Mouse (Mus musculus) hindbrain, embryonic 11.5 days (tissue): Measurements from ENCODE around the gene Sec61b. TPM values are rescaled to one million over a fixed set of nuclear protein-coding genes. Genes with fewer than 3 reads are reported as not detected.

Experiments used
- ATAC-seq: fragments of 200-750 bp; cut with Nextera tagmentation; 2 replicates; pipeline ENCODE4 v1.8.0; 2017; ENCODE audit warnings: mild to moderate bottlenecking, moderate TSS enrichment, moderate library complexity; ENCODE audit not compliant: low FRiP score
- DNase-seq: peaks from one replicate; pipeline ENCODE4 v3.0.0-alpha.2; 2015; ENCODE audit warnings: low spot score
- H3K27ac ChIP-seq: fragments of 300-500 bp; sonication (generic); 2 replicates; pipeline ENCODE4 v1.5.1; 2014; ENCODE audit warnings: mild to moderate bottlenecking, low read depth, low read length
- H3K27me3 ChIP-seq: fragments of 300-500 bp; sonication (generic); 2 replicates; pipeline ENCODE4 v1.6.1; 2014; ENCODE audit warnings: mild to moderate bottlenecking, low read length, moderate library complexity, mixed read lengths; ENCODE audit not compliant: control insufficient read depth, insufficient read depth
- H3K36me3 ChIP-seq: fragments of 300-500 bp; sonication (generic); 2 replicates; pipeline ENCODE4 v1.6.1; 2014; ENCODE audit warnings: mild to moderate bottlenecking, low read length, moderate library complexity, mixed read lengths; ENCODE audit not compliant: control insufficient read depth, insufficient read depth
- H3K4me1 ChIP-seq: fragments of 300-500 bp; sonication (generic); replicated peaks from 2 replicates; pipeline ENCODE4 v1.6.1; 2014; ENCODE audit warnings: low read length, mixed read lengths; ENCODE audit not compliant: control insufficient read depth, insufficient read depth
- H3K4me2 ChIP-seq: fragments of 300-500 bp; sonication (generic); replicated peaks from 2 replicates; pipeline ENCODE4 v1.6.1; 2014; ENCODE audit warnings: mild to moderate bottlenecking, low read depth, low read length
- H3K4me3 ChIP-seq: fragments of 300-500 bp; sonication (generic); 2 replicates; pipeline ENCODE4 v1.5.1; 2014; ENCODE audit warnings: low read depth, low read length
- H3K9ac ChIP-seq: fragments of 300-500 bp; sonication (generic); 2 replicates; pipeline ENCODE4 v1.6.1; 2014; ENCODE audit warnings: low read depth, low read length
- H3K9me3 ChIP-seq: fragments of 300-500 bp; sonication (generic); 2 replicates; pipeline ENCODE4 v1.6.1; 2016; ENCODE audit warnings: low read length; ENCODE audit not compliant: control insufficient read depth
- WGBS: fragments of 180-500 bp; shearing (Covaris S2); extraction: QIAGEN DNeasy Blood & Tissue Kit; methylation state at CpG from one replicate; pipeline ENCODE4 v1.1.7; 2014; 5-methylcytosine and 5-hydroxymethylcytosine counted together
- polyA plus RNA-seq: library from polyadenylated mRNA; unstranded; fragments of >200 nt; fragmentation: Nextera tagmentation; extraction: Ambion mirVana; gene quantifications from 2 replicates; pipeline ENCODE4 v1.2.1, GENCODE M21; 2014

Gene Sec61b
- polyA plus RNA-seq, 1 experiment from 2014 or later, result 365 TPM

DNA sequence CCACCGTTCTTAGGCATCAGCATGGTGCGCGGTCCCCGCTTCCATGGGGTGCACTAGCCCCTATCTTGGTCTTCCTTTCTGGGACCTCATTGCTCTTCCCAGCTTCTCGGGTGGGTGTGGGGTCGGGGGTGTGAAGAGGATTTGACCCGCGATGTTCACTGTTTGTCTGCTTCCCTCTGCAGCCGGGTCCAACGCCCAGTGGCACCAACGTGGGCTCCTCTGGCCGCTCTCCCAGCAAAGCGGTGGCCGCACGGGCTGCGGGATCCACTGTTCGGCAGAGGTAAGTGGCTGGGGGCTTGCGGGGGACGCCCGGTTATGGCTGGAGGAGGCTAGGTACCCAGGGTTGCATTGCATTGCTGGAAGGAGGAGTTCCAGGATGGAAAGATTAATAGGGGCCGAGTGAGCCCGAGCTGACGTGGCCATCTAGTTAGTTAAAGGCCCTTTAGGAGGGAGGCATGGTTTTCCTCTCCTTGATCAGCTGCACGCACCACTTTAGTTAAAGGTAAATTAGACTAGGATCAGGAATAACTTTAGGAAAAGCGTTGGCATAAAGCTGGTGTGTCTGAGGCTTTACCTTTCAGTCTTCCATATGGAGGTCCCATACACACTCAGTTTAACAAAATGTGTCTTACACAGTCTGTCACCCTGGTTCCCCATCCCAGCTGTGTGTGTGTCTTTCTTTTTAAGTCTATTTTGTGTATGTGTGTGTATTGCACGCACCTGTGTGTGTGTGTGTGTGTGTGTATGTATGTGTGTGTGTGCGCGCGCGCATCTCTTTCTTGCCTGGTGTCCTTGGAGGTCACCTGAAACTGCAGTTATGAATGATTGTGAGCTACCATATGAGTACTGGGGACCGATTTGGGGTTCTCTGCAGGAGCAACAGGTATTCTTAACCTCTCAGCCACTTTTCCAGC, 529 bp downstream of the Sec61b start:
- no peaks in the 10 kb centered on the region for H3K9me3 ChIP-seq
- peak; percentile 29 for DNase-seq
- H3K4me3 ChIP-seq, result peak overlapping the region; percentile 86
- no peaks in the 10 kb centered on the region for H3K4me1 ChIP-seq
- H3K27me3 ChIP-seq, result no peaks in the 10 kb centered on the region
- peak overlapping the region; percentile 51; the same call in 1 of the 2 replicates for H3K27ac ChIP-seq
- ATAC-seq, result no peak; the same call in 1 of the 2 replicates
- 14% methylated on average over 31 of the region's 31 CpGs for WGBS
- peak overlapping the region; percentile 45 for H3K4me2 ChIP-seq
- peak overlapping the region; percentile 90 for H3K9ac ChIP-seq
- peaks cover 8% of the 10 kb centered on the region; the same call in 1 of the 2 replicates for H3K36me3 ChIP-seq

DNA sequence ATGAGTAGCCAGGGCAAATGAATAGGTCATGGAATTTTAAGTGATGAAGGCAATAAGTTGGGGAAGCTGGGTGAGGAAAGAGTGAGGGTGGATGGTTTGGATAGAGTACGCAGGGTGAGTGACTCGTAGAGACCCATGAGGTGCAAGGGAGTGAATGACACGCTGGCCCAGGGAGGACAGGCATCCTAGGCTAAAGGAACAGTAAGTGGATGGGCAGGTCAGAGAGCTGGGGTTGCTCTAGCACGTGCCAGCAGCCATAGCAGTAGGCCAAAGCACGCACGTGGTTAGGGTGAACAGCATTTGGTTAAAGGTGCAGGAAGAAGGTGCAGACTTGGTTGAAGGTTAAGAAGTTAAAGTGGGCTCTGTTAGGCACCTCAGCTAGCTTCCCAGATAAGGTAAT, 3.1 kb downstream of the Sec61b start:
- ATAC-seq (no peak), DNase-seq (no peak)
- Histone ChIP-seq H3K36me3 (0 out of 2 replicates have a peak, but pooled peaks cover 2% of the 10 kb centered on the region), H3K9ac (no peak overlapping the region), H3K27ac (no peak overlapping the region), H3K9me3 (no peaks in the 10 kb centered on the region), H3K4me3 (no peak overlapping the region), H3K4me2 (no peak overlapping the region), H3K4me1 (no peaks in the 10 kb centered on the region), H3K27me3 (no peaks in the 10 kb centered on the region)
- 93% methylated on average over 6 of the region's 6 CpGs for WGBS

DNA sequence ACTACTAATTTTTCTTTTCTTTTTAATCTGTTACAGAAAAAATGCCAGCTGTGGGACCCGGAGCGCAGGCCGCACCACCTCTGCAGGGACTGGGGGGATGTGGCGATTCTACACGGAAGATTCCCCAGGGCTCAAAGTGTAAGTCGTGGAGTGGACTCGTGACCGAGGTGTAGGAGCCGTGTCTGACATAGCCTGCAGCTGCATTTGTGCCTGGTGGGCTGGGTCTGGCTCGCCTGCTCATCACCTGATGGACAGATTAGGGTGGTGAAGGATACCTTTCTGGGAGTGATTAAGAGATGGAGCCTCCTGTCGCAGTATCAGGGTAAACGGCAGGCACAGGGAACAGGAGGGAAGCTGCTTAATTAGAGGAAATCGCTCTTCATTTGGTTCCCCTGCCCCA, 5.6 kb downstream of the Sec61b start:
- Histone ChIP-seq H3K4me3 (no peak overlapping the region), H3K4me2 (no peak overlapping the region), H3K9ac (no peak overlapping the region), H3K27ac (no peak overlapping the region), H3K9me3 (no peaks in the 10 kb centered on the region), H3K4me1 (no peaks in the 10 kb centered on the region), H3K36me3 (0 out of 2 replicates have a peak, but pooled peaks cover 2% of the 10 kb centered on the region), H3K27me3 (no peaks in the 10 kb centered on the region)
- ATAC-seq, result no peak
- 97% methylated on average over 13 of the region's 13 CpGs for WGBS
- no peak for DNase-seq

DNA sequence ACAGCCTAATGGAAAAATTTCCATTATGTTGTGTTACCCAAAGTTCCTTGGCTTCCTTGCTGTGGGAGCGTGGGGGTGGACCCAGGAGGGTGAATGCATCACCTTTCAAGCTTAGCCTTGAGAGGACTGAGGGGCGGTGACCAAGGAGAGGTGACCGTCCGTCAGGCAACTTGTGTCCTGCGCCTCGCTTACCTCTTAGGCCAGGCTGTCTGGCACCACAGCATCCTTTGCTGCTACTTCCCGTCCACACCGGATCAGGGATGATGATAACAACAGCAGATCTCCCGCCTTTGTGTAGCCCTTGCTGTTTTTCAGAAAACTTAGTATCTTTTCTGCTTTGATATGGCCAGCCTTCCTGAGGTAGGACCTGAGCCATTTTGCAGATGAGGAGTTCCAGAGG, 6.1 kb downstream of the Sec61b start:
- WGBS, result 96% methylated on average over 9 of the region's 9 CpGs
- no peak for ATAC-seq
- Histone ChIP-seq H3K36me3 (0 out of 2 replicates have a peak, but pooled peaks cover 2% of the 10 kb centered on the region), H3K4me1 (no peaks in the 10 kb centered on the region), H3K4me2 (no peak overlapping the region), H3K27ac (no peak overlapping the region), H3K9ac (no peak overlapping the region), H3K4me3 (no peak overlapping the region), H3K27me3 (no peaks in the 10 kb centered on the region), H3K9me3 (no peaks in the 10 kb centered on the region)
- no peak for DNase-seq

DNA sequence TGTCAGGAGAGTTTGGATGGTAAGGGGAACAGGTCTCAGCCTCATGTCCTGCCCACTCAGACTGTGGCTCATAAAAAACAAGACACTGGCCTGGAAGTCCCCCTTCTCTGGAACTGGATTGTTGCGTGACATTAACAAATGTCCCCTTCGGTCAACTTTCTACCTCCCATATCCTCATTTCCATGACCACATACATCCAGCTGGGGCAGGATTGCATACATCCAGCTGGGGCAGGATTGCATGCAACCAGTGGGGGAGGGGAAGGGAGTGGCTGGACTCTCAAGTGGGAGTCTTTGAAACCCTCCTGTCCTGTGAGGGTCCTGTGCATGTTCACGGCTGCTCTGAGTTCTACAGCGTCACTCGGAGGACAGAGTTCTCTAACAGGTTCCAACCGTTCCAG, 16.8 kb downstream of the Sec61b start:
- WGBS, result 84% methylated on average over 6 of the region's 6 CpGs
- H3K36me3 ChIP-seq, result no peaks in the 10 kb centered on the region
- no peaks in the 10 kb centered on the region for H3K9me3 ChIP-seq
- ATAC-seq (no peak), DNase-seq (no peak)
- H3K4me1 ChIP-seq, result no peaks in the 10 kb centered on the region
- no peaks in the 10 kb centered on the region for H3K27me3 ChIP-seq
- H3K4me2 ChIP-seq, result no peak overlapping the region
- no peak overlapping the region for H3K9ac ChIP-seq
- H3K27ac ChIP-seq, result no peak overlapping the region
- no peak overlapping the region for H3K4me3 ChIP-seq

DNA sequence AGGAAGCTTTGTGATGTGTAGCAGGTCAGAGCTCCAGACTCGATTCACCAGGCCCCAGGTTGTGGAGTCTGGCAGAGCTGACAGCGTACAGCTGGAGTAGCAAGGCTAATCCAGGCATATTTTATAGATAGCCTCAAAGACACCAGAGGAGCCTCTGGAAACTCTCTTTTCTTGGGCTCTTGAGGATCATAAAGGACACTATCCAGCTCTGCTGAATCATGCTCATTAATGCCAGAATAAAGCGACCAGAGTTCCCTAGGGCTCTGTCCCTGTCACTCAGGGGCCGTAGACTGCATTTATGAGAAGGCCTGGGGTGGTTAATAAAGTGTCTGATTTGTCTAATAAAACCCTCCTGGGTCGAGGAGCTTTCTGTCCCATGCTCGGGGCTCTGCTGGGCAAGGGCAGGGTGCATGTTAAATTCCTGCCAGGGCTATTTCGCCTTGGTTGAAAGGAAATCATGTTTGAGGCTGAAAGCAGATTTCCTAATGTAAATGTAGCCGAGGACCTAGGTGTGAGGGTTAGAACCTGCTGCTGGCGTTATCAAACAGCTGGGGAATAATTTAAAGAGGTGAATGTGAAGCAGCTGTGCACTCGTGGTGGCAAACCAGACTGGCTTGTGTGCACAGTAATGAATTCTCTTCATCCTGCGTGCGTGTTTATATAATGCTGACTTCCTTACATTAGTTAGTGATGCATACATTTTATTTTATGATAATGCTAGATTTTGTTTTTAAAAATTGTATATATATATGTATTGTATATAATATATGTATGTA, 18.0 kb downstream of the Sec61b start:
- peak; percentile 18 for DNase-seq
- no peak overlapping the region for H3K27ac ChIP-seq
- H3K9ac ChIP-seq, result no peak overlapping the region
- H3K27me3 ChIP-seq, result no peaks in the 10 kb centered on the region
- no peaks in the 10 kb centered on the region for H3K4me1 ChIP-seq
- ATAC-seq, result peak; percentile 62
- 58% methylated on average over 12 of the region's 12 CpGs for WGBS
- H3K4me2 ChIP-seq, result no peak overlapping the region
- no peaks in the 10 kb centered on the region for H3K9me3 ChIP-seq
- H3K36me3 ChIP-seq, result no peaks in the 10 kb centered on the region
- no peak overlapping the region for H3K4me3 ChIP-seq

DNA sequence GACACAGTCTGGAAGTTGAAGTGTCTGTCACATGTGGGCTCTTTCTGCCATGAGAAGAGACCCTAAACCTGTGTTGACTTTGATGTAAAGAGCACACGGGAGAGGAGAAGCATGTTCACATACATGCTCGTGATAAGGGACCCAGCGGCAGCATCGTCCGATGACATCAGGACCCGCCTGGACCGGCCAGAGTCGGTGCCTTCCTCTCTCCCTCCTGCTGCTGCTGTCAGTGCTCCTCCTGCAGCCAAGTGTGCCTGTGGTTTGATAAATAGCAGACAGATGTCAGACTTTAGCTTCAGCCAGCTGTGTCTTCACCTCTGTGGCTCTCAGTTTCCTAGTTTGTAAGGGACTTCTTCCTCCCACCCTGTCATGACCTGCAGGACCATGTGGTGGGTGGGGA, 19.0 kb downstream of the Sec61b start:
- H3K4me1 ChIP-seq, result no peaks in the 10 kb centered on the region

DNA sequence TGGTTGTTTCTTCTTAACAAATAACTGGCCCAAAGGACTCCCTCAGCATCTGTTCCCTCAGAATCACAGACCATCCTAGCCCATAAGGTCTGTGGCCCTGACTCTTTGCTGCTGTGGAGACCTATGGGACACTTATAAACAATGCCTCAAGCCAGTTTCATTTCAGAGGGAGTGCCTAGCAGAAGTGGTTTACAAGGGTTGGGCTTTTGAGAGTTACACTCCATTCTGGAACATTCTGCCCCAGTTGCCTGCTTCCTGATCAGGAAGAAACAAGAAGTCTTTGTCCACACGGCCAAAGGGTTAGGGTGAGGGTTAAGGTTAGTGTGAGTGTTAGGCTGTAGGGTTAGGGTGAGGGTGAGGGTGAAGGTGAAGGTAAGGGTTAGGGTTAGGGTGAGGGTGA, 19.7 kb downstream of the Sec61b start:
- no peak overlapping the region for H3K27ac ChIP-seq
- 62% methylated on average over 1 of the region's 1 CpGs for WGBS
- H3K4me1 ChIP-seq, result no peaks in the 10 kb centered on the region

More for the DNA sequence above, 19.0 kb downstream of the Sec61b start:
- Histone ChIP-seq H3K27ac (no peak overlapping the region), H3K4me2 (no peak overlapping the region), H3K36me3 (no peaks in the 10 kb centered on the region), H3K9ac (no peak overlapping the region), H3K27me3 (no peaks in the 10 kb centered on the region), H3K4me3 (no peak overlapping the region), H3K9me3 (no peaks in the 10 kb centered on the region)
- DNase-seq (no peak), ATAC-seq (no peak)
- WGBS, result 80% methylated on average over 8 of the region's 8 CpGs

More for the DNA sequence above, 19.7 kb downstream of the Sec61b start:
- H3K9ac ChIP-seq, result no peak overlapping the region
- ATAC-seq (no peak), DNase-seq (no peak)
- no peaks in the 10 kb centered on the region for H3K27me3 ChIP-seq
- no peak overlapping the region for H3K4me3 ChIP-seq
- H3K36me3 ChIP-seq, result no peaks in the 10 kb centered on the region
- H3K4me2 ChIP-seq, result no peak overlapping the region
- no peaks in the 10 kb centered on the region for H3K9me3 ChIP-seq
